Mouse (Mus musculus): Measurements from ENCODE around the gene Primpol. TPM values are rescaled to one million over a fixed set of nuclear protein-coding genes. Genes with fewer than 3 reads are reported as not detected.
"Not testable (repeated sequence)": the region's sequence is repeated elsewhere in the genome, so short reads cannot be mapped to it uniquely, and the experiment has no call there.

Primpol gene
- polyA plus RNA-seq, 1 experiment from 2014 or later = 9.5 TPM

GRCm38 (mm10) chr8:46597411-46597810 is 19.6 kb downstream of the Primpol start:
- H3K4me2 ChIP-seq (ENCODE audit: low read depth, low read length) = no peak overlapping the region
- no peaks in the 10 kb centered on the region for H3K27me3 ChIP-seq (ENCODE audit: control insufficient read depth, insufficient read depth, low read length)
- no peak overlapping the region for H3K9ac ChIP-seq (ENCODE audit: low read length)
- 0 out of 2 replicates have a peak, but pooled peaks cover 2% of the 10 kb centered on the region for H3K36me3 ChIP-seq (ENCODE audit: control insufficient read depth, insufficient read depth)
- WGBS = 68% methylated on average over 2 of the region's 2 CpGs
- H3K27ac ChIP-seq (ENCODE audit: low read length) = no peak overlapping the region
- no peaks in the 10 kb centered on the region for H3K9me3 ChIP-seq (replicated peaks; ENCODE audit: control insufficient read depth, low read length)
- H3K4me1 ChIP-seq (ENCODE audit: control insufficient read depth, insufficient read depth, low read length) = peaks cover 4% of the 10 kb centered on the region; the same call in 1 of the 2 replicates
- H3K4me3 ChIP-seq (ENCODE audit: low read length) = no peak overlapping the region
- ATAC-seq (replicated peaks; ENCODE audit: extremely low read depth, insufficient read depth, low FRiP score) = no peak

- ATAC-seq (replicated peaks; ENCODE audit: extremely low read depth, insufficient read depth, low FRiP score) = no peak
- Histone ChIP-seq H3K4me3 (ENCODE audit: low read length) (no peak overlapping the region), H3K9me3 (replicated peaks; ENCODE audit: control insufficient read depth, low read length) (no peaks in the 10 kb centered on the region), H3K4me2 (ENCODE audit: low read depth, low read length) (no peak overlapping the region), H3K27ac (ENCODE audit: low read length) (no peak overlapping the region), H3K27me3 (ENCODE audit: control insufficient read depth, insufficient read depth, low read length) (no peaks in the 10 kb centered on the region), H3K4me1 (ENCODE audit: control insufficient read depth, insufficient read depth, low read length) (peaks cover 4% of the 10 kb centered on the region; the same call in 1 of the 2 replicates), H3K9ac (ENCODE audit: low read length) (no peak overlapping the region), H3K36me3 (ENCODE audit: control insufficient read depth, insufficient read depth) (0 out of 2 replicates have a peak, but pooled peaks cover 2% of the 10 kb centered on the region)
- 93% methylated on average over 2 of the region's 2 CpGs for WGBS
These were observed 20.5 kb downstream of the Primpol start for GRCm38 (mm10) chr8:46596530-46596929.

GRCm38 (mm10) chr8:46595593-46595992 is 21.4 kb downstream of the Primpol start:
- ATAC-seq (replicated peaks; ENCODE audit: extremely low read depth, insufficient read depth, low FRiP score) = no peak
- Histone ChIP-seq H3K4me3 (ENCODE audit: low read length) (no peak overlapping the region), H3K4me2 (ENCODE audit: low read depth, low read length) (no peak overlapping the region), H3K36me3 (ENCODE audit: control insufficient read depth, insufficient read depth) (0 out of 2 replicates have a peak, but pooled peaks cover 2% of the 10 kb centered on the region), H3K27me3 (ENCODE audit: control insufficient read depth, insufficient read depth, low read length) (no peaks in the 10 kb centered on the region), H3K27ac (ENCODE audit: low read length) (no peak overlapping the region), H3K9ac (ENCODE audit: low read length) (no peak overlapping the region), H3K4me1 (ENCODE audit: control insufficient read depth, insufficient read depth, low read length) (peaks cover 4% of the 10 kb centered on the region; the same call in 1 of the 2 replicates), H3K9me3 (replicated peaks; ENCODE audit: control insufficient read depth, low read length) (no peaks in the 10 kb centered on the region)
- WGBS = 71% methylated on average over 2 of the region's 2 CpGs

- Histone ChIP-seq H3K4me2 (ENCODE audit: low read depth, low read length) (no peak overlapping the region), H3K27me3 (ENCODE audit: control insufficient read depth, insufficient read depth, low read length) (no peaks in the 10 kb centered on the region), H3K4me3 (ENCODE audit: low read length) (no peak overlapping the region), H3K9me3 (replicated peaks; ENCODE audit: control insufficient read depth, low read length) (no peaks in the 10 kb centered on the region), H3K36me3 (ENCODE audit: control insufficient read depth, insufficient read depth) (0 out of 2 replicates have a peak, but pooled peaks cover 2% of the 10 kb centered on the region), H3K4me1 (ENCODE audit: control insufficient read depth, insufficient read depth, low read length) (no peaks in the 10 kb centered on the region), H3K27ac (ENCODE audit: low read length) (no peak overlapping the region), H3K9ac (ENCODE audit: low read length) (no peak overlapping the region)
- peak; percentile 60; the same call in 1 of the 2 replicates for ATAC-seq (replicated peaks; ENCODE audit: extremely low read depth, insufficient read depth, low FRiP score)
- 53% methylated on average over 2 of the region's 2 CpGs for WGBS
These were observed 23.2 kb downstream of the Primpol start for GRCm38 (mm10) chr8:46593772-46594171.

GRCm38 (mm10) chr8:46593067-46593466 is 23.9 kb downstream of the Primpol start:
- Histone ChIP-seq H3K4me1 (ENCODE audit: control insufficient read depth, insufficient read depth, low read length) (no peaks in the 10 kb centered on the region), H3K36me3 (ENCODE audit: control insufficient read depth, insufficient read depth) (0 out of 2 replicates have a peak, but pooled peaks cover 2% of the 10 kb centered on the region), H3K4me3 (ENCODE audit: low read length) (no peak overlapping the region), H3K4me2 (ENCODE audit: low read depth, low read length) (no peak overlapping the region), H3K27ac (ENCODE audit: low read length) (no peak overlapping the region), H3K27me3 (ENCODE audit: control insufficient read depth, insufficient read depth, low read length) (no peaks in the 10 kb centered on the region), H3K9ac (ENCODE audit: low read length) (no peak overlapping the region), H3K9me3 (replicated peaks; ENCODE audit: control insufficient read depth, low read length) (no peaks in the 10 kb centered on the region)
- ATAC-seq (replicated peaks; ENCODE audit: extremely low read depth, insufficient read depth, low FRiP score) = no peak
- WGBS = 62% methylated on average over 8 of the region's 8 CpGs

GRCm38 (mm10) chr8:46588663-46589062 is 28.3 kb downstream of the Primpol start:
- Histone ChIP-seq H3K9me3 (replicated peaks; ENCODE audit: control insufficient read depth, low read length) (no peaks in the 10 kb centered on the region), H3K4me1 (ENCODE audit: control insufficient read depth, insufficient read depth, low read length) (no peaks in the 10 kb centered on the region), H3K27me3 (ENCODE audit: control insufficient read depth, insufficient read depth, low read length) (no peaks in the 10 kb centered on the region), H3K4me2 (ENCODE audit: low read depth, low read length) (no peak overlapping the region), H3K27ac (ENCODE audit: low read length) (no peak overlapping the region), H3K4me3 (ENCODE audit: low read length) (no peak overlapping the region), H3K9ac (ENCODE audit: low read length) (no peak overlapping the region), H3K36me3 (ENCODE audit: control insufficient read depth, insufficient read depth) (no peaks in the 10 kb centered on the region)
- ATAC-seq (replicated peaks; ENCODE audit: extremely low read depth, insufficient read depth, low FRiP score) = no peak
- WGBS = 92% methylated on average over 2 of the region's 2 CpGs

GRCm38 (mm10) chr8:46587911-46588310 is 29.1 kb downstream of the Primpol start:
- Histone ChIP-seq H3K9me3 (replicated peaks; ENCODE audit: control insufficient read depth, low read length) (no peaks in the 10 kb centered on the region), H3K27ac (ENCODE audit: low read length) (no peak overlapping the region), H3K4me3 (ENCODE audit: low read length) (no peak overlapping the region), H3K9ac (ENCODE audit: low read length) (no peak overlapping the region), H3K4me1 (ENCODE audit: control insufficient read depth, insufficient read depth, low read length) (no peaks in the 10 kb centered on the region), H3K36me3 (ENCODE audit: control insufficient read depth, insufficient read depth) (no peaks in the 10 kb centered on the region), H3K27me3 (ENCODE audit: control insufficient read depth, insufficient read depth, low read length) (no peaks in the 10 kb centered on the region), H3K4me2 (ENCODE audit: low read depth, low read length) (no peak overlapping the region)
- 66% methylated on average over 5 of the region's 5 CpGs for WGBS
- no peak for ATAC-seq (replicated peaks; ENCODE audit: extremely low read depth, insufficient read depth, low FRiP score)

GRCm38 (mm10) chr8:46585576-46585975 is 31.4 kb downstream of the Primpol start:
- no peaks in the 10 kb centered on the region for H3K9me3 ChIP-seq (replicated peaks; ENCODE audit: control insufficient read depth, low read length)
- no peaks in the 10 kb centered on the region for H3K27me3 ChIP-seq (ENCODE audit: control insufficient read depth, insufficient read depth, low read length)
- H3K36me3 ChIP-seq (ENCODE audit: control insufficient read depth, insufficient read depth) = no peaks in the 10 kb centered on the region
- H3K4me1 ChIP-seq (ENCODE audit: control insufficient read depth, insufficient read depth, low read length) = no peaks in the 10 kb centered on the region
- H3K9ac ChIP-seq (ENCODE audit: low read length) = no peak overlapping the region
- whole genome bisulfite sequencing = 73% methylated on average over 3 of the region's 3 CpGs
- H3K27ac ChIP-seq (ENCODE audit: low read length) = no peak overlapping the region
- no peak overlapping the region for H3K4me2 ChIP-seq (ENCODE audit: low read depth, low read length)
- no peak for ATAC-seq (replicated peaks; ENCODE audit: extremely low read depth, insufficient read depth, low FRiP score)
- H3K4me3 ChIP-seq (ENCODE audit: low read length) = no peak overlapping the region

- not testable (repeated sequence) for ATAC-seq (replicated peaks; ENCODE audit: extremely low read depth, insufficient read depth, low FRiP score); H3K27me3 ChIP-seq (ENCODE audit: control insufficient read depth, insufficient read depth, low read length); H3K9me3 ChIP-seq (replicated peaks; ENCODE audit: control insufficient read depth, low read length); H3K4me2 ChIP-seq (ENCODE audit: low read depth, low read length); H3K36me3 ChIP-seq (ENCODE audit: control insufficient read depth, insufficient read depth); H3K9ac ChIP-seq (ENCODE audit: low read length); H3K27ac ChIP-seq (ENCODE audit: low read length); H3K4me1 ChIP-seq (ENCODE audit: control insufficient read depth, insufficient read depth, low read length); H3K4me3 ChIP-seq (ENCODE audit: low read length)
- WGBS = 74% methylated on average over 4 of the region's 4 CpGs
These were observed 32.7 kb downstream of the Primpol start for GRCm38 (mm10) chr8:46584328-46584727.
